Mouse (Mus musculus): ENCODE results near the gene Atp6v1a. TPM values are rescaled to one million over a fixed set of nuclear protein-coding genes. Genes with fewer than 3 reads are reported as not detected.
A peak's percentile ranks its signal among the peaks of the same experiment; 100 is the strongest.

Atp6v1a gene
- total RNA-seq, 2 experiments from 2014 or later: 37.8 to 39.6 TPM

DNA sequence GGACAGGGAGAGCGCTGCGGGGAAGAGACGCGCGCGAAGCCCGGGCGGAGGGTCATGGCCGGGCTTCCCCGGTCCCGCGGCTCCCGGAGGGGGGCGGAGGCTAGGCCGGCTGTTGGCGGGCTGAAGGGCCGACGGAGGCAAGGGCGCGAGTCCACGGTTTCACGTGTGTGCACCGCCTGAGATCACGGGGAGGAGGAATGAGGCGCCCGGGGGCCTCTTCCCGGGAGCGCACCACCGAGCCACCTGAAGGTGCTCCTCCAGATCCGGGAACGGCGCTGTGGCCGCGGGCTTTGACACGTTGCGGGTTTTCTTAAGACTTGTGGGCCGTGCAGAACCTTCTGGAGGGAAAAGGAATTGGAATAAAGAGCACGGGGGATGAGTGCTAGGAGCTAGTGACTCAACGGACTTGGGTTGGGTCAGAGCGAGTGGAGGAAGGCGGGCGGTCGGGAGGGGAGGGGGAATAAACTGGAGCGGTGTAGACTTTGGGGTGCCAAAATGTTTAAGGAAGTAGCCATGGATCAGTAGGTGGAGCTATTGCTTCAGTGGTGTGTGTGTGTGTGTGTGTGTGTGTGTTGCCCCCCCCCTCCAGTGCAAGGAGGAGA lies 782 bp upstream of the Atp6v1a start:
- DNase-seq: peak; percentile 68 to 73
- intact Hi-C loops (cut with DNase I): no loop called here

GRCm38 (mm10) chr16:44138979-44139535 lies 448 bp downstream of the Atp6v1a start:
- peak; percentile 81 to 88 for DNase-seq
- intact Hi-C loops (cut with DNase I): loop anchor here (10.0 kb wide), 1 partner anchor 254 kb away; the partner anchor contains the start of gene Ccdc191

DNA sequence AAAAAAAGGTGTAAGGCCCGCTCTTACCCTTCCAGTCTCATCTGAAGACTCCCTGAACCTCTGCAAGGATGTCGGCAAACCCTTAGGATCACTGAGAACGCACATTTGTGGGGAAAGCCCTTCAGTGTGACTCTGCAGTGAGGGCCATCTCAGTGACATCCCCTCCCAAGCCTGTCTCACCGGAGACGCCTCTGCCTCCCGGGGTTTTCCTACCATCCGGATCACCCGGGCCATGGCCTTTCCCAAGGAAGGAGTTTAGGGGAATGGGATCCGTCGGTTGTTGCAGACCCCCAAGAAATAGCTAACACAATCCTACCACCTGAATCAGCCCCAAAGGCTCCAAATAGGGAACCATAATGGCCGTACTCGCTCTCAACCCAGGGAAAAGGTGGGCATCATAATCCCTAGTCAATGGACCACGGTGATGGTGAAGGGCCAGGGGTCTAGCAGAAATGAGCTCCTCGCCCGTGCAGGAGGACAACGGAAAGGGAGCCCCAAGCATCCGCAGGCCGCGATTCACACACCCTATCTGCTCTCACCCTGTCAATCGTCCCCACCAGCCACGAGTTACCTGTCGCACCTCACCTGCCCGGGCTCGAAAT lies 1.0 kb downstream of the Atp6v1a start:
- DNase-seq: peak in 1 of 2 experiments; percentile 4
- intact Hi-C loops (cut with DNase I): loop anchor here (10.0 kb wide), 1 partner anchor 254 kb away; the partner anchor contains the start of gene Ccdc191

DNA sequence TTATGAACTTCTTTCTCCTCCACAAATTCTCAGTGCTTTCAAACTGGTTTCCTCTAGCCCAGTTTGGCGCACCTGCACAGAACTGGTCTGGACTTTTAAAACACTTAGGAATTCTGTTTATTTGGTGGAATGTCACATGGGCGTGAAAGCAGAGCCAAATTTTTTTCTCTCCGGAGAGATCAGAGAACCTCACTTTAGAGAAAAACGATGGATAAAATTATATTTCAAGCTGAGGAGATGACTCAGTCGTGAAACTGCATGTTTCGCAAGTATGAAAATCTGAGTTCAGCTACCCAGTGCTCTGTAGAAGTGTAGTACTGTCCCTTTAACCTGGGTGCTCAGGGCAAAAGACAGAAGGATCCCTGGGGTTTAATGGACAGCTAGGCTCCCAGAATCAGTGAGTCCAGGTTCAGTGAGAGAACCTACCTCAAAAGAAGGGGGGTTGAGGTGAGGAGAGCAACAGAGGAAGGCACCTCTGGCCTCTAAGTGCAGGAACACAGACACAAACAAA lies 2.9 kb downstream of the Atp6v1a start:
- intact Hi-C loops (cut with DNase I): loop anchor here (10.0 kb wide), 1 partner anchor 252 kb away; the partner anchor contains the start of gene Ccdc191
- DNase-seq: no peak

DNA sequence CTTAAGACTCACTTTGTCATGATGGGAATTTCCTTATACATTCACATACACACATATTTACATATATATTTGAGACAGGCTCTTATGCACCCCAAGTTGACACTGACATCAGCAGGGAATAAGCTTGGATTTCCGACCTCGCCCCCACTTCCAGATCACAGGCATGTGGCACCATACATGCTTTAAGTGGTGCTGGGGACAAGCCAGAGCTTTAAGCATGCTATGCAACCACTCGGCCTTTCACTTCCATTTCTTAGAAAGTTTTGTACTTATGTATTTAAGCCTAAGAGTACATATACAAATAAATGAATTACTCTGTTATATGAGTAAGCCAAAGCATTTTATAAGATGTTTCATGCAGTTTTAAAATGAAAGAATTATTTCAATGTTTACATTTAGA lies 6.3 kb downstream of the Atp6v1a start:
- intact Hi-C loops (cut with DNase I): loop anchor here (10.0 kb wide), 1 partner anchor 248 kb away; the partner anchor contains the start of gene Ccdc191
- DNase-seq: no peak

DNA sequence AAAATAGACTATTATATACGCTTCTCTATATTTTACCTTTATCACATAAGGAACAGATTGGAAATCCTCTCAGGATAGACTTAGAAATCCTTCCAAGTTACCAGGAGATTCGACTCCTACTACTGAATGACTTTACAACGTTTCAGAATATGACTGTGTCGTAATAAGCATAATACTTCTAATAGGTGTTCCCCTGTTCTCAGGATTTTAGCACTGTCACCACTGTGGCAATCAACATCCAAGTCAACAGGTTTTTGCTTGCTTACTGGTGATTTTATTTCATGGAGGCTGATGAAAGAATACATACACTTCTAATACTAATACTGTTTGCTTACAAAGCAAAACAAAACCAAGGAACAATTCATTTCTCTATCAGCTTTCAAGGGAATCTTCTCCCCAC lies 7.2 kb downstream of the Atp6v1a start:
- intact Hi-C loops (cut with DNase I): loop anchor here (10.0 kb wide), 1 partner anchor 247 kb away; the partner anchor contains the start of gene Ccdc191
- DNase-seq: no peak

DNA sequence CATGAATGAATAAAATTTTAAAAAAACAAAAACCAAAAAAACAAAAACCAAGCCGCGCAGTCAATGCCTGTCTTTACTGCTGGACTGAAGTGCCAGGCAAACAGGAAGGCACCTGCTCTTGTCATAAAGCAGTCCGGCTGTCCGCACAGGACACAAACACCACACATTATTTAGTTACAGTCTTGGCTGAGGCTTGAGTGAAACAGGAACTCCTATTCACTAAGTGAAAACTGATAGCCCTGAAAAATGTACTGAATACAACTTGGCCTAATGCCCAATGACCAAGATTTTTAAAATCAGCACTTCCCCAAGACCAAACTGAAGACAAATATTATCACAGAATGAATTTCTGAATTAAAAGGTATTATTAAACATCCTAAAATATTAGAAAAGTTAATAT lies 13.1 kb downstream of the Atp6v1a start:
- no peak for DNase-seq
- intact Hi-C loops (cut with DNase I): no loop called here

- DNase-seq: no peak
- intact Hi-C loops (cut with DNase I): no loop called here
Measured at GRCm38 (mm10) chr16:44125436-44125835, 14.1 kb downstream of the Atp6v1a start.

DNA sequence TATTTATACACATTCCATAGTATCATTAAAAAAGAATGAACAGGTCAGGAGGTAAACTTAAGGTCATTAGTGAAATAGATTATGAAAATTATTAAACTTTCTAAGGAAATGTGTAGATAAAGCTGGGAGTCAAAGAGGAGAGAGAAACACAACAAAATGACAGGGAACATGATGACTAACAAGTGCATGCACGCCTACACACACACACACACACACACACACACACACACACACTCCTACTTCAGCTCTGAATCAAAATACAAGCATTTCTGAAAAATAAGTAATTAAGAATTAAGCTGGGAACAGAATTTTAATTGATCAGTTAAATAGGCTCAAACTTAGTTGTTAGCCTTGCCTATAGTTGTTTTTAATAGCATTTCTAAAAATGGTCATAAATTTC lies 14.8 kb downstream of the Atp6v1a start:
- intact Hi-C loops (cut with DNase I): no loop called here
- no peak for DNase-seq

GRCm38 (mm10) chr16:44123786-44124185 lies 15.7 kb downstream of the Atp6v1a start:
- no peak for DNase-seq
- intact Hi-C loops (cut with DNase I): no loop called here

DNA sequence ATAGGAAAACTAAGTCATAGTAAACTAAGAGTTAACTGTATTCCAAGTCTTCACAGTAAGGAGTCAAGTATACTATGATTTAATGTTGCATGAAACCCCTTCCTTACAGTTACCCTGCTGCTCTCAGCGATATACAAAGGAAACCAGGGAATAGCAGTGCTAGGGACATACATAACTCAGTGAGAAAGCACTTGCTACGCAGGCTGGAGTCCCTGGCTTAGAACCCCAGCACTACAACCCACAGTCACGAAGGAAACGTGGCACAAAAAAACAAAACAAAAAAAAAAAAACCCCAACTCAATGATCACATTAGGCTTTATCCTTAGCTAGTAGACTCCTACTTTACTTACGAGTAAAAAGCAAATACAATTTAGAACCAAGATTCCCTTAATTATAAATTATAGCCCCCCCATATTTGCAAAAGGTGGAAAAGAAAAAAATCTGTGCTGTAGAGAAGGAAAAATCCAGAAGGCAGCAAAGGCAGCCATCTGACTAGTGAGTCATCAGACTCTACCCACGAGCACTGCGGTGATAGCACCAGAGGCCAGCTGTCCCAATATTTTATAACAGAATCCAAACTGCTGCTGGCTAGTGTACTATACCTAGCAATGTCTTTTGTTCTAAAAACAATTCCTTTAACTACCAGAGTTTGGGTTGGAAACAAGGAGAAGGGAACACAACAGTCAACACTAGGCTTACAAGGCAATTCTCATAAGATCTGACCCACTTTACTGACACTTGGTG lies 16.4 kb downstream of the Atp6v1a start:
- DNase-seq: no peak

DNA sequence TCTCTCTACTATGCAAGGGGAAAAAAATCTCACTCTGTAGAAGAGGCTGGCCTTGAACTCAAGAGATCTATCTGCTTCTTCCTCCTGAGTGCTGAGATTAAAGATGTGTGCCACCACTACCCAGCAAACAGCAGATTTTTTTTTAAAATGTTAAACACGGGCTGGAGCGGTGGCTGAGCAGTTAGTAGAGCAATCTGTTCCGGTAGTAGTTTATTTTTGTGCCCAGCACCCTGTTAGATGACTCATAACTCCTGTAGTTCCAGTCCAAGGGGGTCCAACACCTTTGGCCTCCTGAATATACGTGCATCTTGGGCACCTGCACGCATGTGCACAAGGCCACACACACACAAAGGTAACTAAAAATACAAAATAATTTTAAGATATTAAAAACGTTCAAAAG lies 16.9 kb downstream of the Atp6v1a start:
- no peak for DNase-seq
- intact Hi-C loops (cut with DNase I): no loop called here

More for the DNA sequence above, 16.4 kb downstream of the Atp6v1a start:
- intact Hi-C loops (cut with DNase I): no loop called here

- intact Hi-C loops (cut with DNase I): no loop called here
- DNase-seq: no peak
Measured at GRCm38 (mm10) chr16:44122122-44122521, 17.4 kb downstream of the Atp6v1a start.

GRCm38 (mm10) chr16:44119753-44120501 lies 19.6 kb downstream of the Atp6v1a start:
- intact Hi-C loops (cut with DNase I): no loop called here
- no peak for DNase-seq

DNA sequence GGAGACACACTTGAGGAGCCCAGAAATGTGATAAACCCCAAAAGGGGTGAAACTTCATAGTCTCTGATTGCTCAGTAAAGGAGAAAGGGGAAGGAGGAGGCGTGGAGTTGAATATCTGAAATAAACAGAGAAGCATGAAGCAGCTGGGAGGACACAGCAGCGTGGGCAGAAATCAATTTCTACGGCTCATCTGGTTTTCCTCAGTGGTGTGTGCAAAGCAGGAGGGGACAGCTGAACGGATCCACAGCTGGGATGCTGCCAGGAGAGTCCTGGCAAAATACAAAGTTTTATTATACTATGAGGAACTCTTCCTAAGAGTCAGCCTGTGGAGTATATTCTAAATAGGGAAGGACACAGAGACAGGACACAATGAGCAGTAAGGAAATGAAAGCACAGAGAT lies 30.5 kb downstream of the Atp6v1a start:
- intact Hi-C loops (cut with DNase I): no loop called here

DNA sequence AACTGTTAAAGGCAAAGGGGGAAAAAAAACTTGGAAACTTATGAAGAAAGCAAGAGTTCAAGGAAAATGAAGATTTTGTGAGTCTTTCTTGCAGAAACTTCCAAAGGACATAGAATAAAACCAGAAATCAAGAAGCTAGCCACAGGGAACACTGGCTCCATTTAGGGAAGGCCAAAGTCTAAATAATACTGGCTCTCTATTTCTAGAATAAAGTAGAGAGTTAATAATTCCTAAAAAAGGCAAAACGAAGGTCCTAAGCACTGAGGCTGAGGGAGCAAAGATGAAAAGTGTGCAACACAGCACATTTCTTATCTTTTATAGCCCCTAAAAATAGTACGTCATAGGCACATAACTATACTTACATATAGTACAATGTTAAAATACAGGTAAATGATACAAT lies 34.3 kb downstream of the Atp6v1a start:
- intact Hi-C loops (cut with DNase I): no loop called here
- DNase-seq: no peak

More for the DNA sequence above, 30.5 kb downstream of the Atp6v1a start:
- peak; percentile 24 to 42 for DNase-seq

GRCm38 (mm10) chr16:44103806-44104766 lies 35.4 kb downstream of the Atp6v1a start:
- intact Hi-C loops (cut with DNase I): loop anchor here (5.0 kb wide), 1 partner anchor 43 kb away; no protein-coding TSS in a partner anchor
- DNase-seq: no peak

GRCm38 (mm10) chr16:44102925-44103324 lies 36.6 kb downstream of the Atp6v1a start:
- no peak for DNase-seq
- intact Hi-C loops (cut with DNase I): loop anchor here (5.0 kb wide), 1 partner anchor 44 kb away; no protein-coding TSS in a partner anchor
